Mouse (Mus musculus): Measurements from ENCODE around the gene Lrrc74a.

Gene Lrrc74a

GRCm38 (mm10) chr12:86734319-86734810 lies at the start of gene Lrrc74a:
Gene Lrrc74a, plus strand, starts transcription at chr12:86734369.
- no peak for DNase-seq (ENCODE audit: low spot score)

GRCm38 (mm10) chr12:86685275-86685674 lies 48.9 kb upstream of the Lrrc74a start:
- DNase-seq (ENCODE audit: low spot score): no peak

GRCm38 (mm10) chr12:86686551-86687330 lies 47.4 kb upstream of the Lrrc74a start:
- DNase-seq (ENCODE audit: low spot score): no peak

GRCm38 (mm10) chr12:86687445-86687955 lies 46.7 kb upstream of the Lrrc74a start:
- no peak for DNase-seq (ENCODE audit: low spot score)

GRCm38 (mm10) chr12:86687971-86688573 lies 46.1 kb upstream of the Lrrc74a start:
- no peak for DNase-seq (ENCODE audit: low spot score)

- DNase-seq (ENCODE audit: low spot score): no peak
These were observed 45.3 kb upstream of the Lrrc74a start for GRCm38 (mm10) chr12:86688917-86689316.

GRCm38 (mm10) chr12:86690700-86691485 lies 43.3 kb upstream of the Lrrc74a start:
- no peak for DNase-seq (ENCODE audit: low spot score)

GRCm38 (mm10) chr12:86692471-86693356 lies 41.5 kb upstream of the Lrrc74a start:
- no peak for DNase-seq (ENCODE audit: low spot score)

- no peak for DNase-seq (ENCODE audit: low spot score)
These were observed 40.8 kb upstream of the Lrrc74a start for GRCm38 (mm10) chr12:86693389-86693788.

GRCm38 (mm10) chr12:86694441-86694840 lies 39.7 kb upstream of the Lrrc74a start:
- DNase-seq (ENCODE audit: low spot score): no peak

- no peak for DNase-seq (ENCODE audit: low spot score)
These were observed 36.2 kb upstream of the Lrrc74a start for GRCm38 (mm10) chr12:86697996-86698395.

GRCm38 (mm10) chr12:86698537-86698936 lies 35.6 kb upstream of the Lrrc74a start:
- DNase-seq (ENCODE audit: low spot score): no peak

GRCm38 (mm10) chr12:86699965-86700926 lies 33.9 kb upstream of the Lrrc74a start:
- peak; percentile 82 for DNase-seq (ENCODE audit: low spot score)

GRCm38 (mm10) chr12:86700927-86701310 lies 33.2 kb upstream of the Lrrc74a start:
- DNase-seq (ENCODE audit: low spot score): no peak

GRCm38 (mm10) chr12:86701491-86701890 lies 32.7 kb upstream of the Lrrc74a start:
- DNase-seq (ENCODE audit: low spot score): no peak

- DNase-seq (ENCODE audit: low spot score): no peak
These were observed 31.5 kb upstream of the Lrrc74a start for GRCm38 (mm10) chr12:86702690-86703089.

- DNase-seq (ENCODE audit: low spot score): no peak
These were observed 28.3 kb upstream of the Lrrc74a start for GRCm38 (mm10) chr12:86705843-86706242.

- DNase-seq (ENCODE audit: low spot score): no peak
These were observed 20.1 kb upstream of the Lrrc74a start for GRCm38 (mm10) chr12:86714026-86714425.

- peak; percentile 60 for DNase-seq (ENCODE audit: low spot score)
These were observed 18.8 kb upstream of the Lrrc74a start for GRCm38 (mm10) chr12:86715401-86715800.

GRCm38 (mm10) chr12:86716962-86717361 lies 17.2 kb upstream of the Lrrc74a start:
- no peak for DNase-seq (ENCODE audit: low spot score)

Data from layer of hippocampus, adult 9-10 months (tissue).